Mouse (Mus musculus): Measurements from ENCODE around the gene Tgfbr2. TPM values are rescaled to one million over a fixed set of nuclear protein-coding genes. Genes with fewer than 3 reads are reported as not detected.

Gene Tgfbr2
- total and polyA plus RNA-seq, 3 experiments = not detected

DNA sequence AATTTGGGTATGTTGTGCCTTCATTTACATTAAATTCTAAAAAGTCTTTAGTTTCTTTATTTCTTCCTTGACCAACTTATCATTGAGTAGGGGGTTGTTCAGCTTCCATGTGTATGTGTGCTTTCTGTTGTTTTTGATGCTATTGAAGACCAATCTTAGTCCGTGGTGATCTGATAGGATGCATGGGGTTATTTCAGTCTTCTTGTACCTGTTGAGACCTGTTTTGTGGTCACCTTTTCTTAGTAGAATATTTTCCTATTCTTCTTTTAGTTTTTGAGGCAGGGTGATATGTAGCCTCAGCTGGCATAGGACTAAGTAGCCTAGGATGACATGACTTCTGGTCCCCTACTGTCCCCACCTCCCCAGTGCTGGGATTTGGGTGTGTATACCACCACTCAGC lies 28.5 kb upstream of the Tgfbr2 start:
- TF ChIP-seq MYB (IDR thresholded peaks at IDR 0.05; ENCODE audit: low read depth, low read length) = no peak
- TF ChIP-seq TBP (IDR thresholded peaks at IDR 0.05; ENCODE audit: low read depth, low read length) = no peak
- TF ChIP-seq RAD21 (IDR thresholded peaks at IDR 0.05; ENCODE audit: low read depth, low read length) = no peak
- no peak for TF ChIP-seq JUND (IDR thresholded peaks at IDR 0.05; ENCODE audit: low read depth, low read length)
- no peak for TF ChIP-seq MAX (IDR thresholded peaks at IDR 0.05; ENCODE audit: low read length)
- no peak for TF ChIP-seq CTCF (IDR thresholded peaks at IDR 0.05 in 2 of 3, conservative IDR thresholded peaks at IDR 0.05 in 1 of 3; ENCODE audit: control insufficient read depth in 1 of 3, insufficient read depth in 1 of 3, low read depth in 2 of 3, low read length in 3 of 3, poor library complexity in 1 of 3, severe bottlenecking in 1 of 3)
- TF ChIP-seq USF1 (IDR thresholded peaks at IDR 0.05; ENCODE audit: low read depth, low read length) = no peak
- TF ChIP-seq RCOR1 (IDR thresholded peaks at IDR 0.05; ENCODE audit: low read depth, low read length) = no peak
- no peak for TF ChIP-seq ZC3H11A (IDR thresholded peaks at IDR 0.05; ENCODE audit: low read depth, low read length)
- TF ChIP-seq SIN3A (IDR thresholded peaks at IDR 0.05; ENCODE audit: low read length) = no peak
- TF ChIP-seq E2F4 (IDR thresholded peaks at IDR 0.05; ENCODE audit: borderline replicate concordance, low read depth, low read length) = no peak
- no peak for TF ChIP-seq MAFK (IDR thresholded peaks at IDR 0.05; ENCODE audit: borderline replicate concordance, low read depth, low read length)
- no peak for TF ChIP-seq KAT2A (conservative IDR thresholded peaks at IDR 0.05; ENCODE audit: low read depth, low read length)
- TF ChIP-seq ETS1 (IDR thresholded peaks at IDR 0.05; ENCODE audit: low read depth, low read length) = no peak
- no peak for TF ChIP-seq ZMIZ1 (IDR thresholded peaks at IDR 0.05; ENCODE audit: low read depth, low read length)
- TF ChIP-seq EP300 (IDR thresholded peaks at IDR 0.05; ENCODE audit: low read depth in 1 of 2, low read length in 2 of 2) = no peak
- no peak for TF ChIP-seq TCF12 (IDR thresholded peaks at IDR 0.05; ENCODE audit: low read depth, low read length)
- no peak for TF ChIP-seq UBTF (IDR thresholded peaks at IDR 0.05; ENCODE audit: borderline replicate concordance, insufficient read depth, low read depth, low read length)
- no peak for TF ChIP-seq NELFE (IDR thresholded peaks at IDR 0.05; ENCODE audit: low read depth, low read length)
- TF ChIP-seq ZKSCAN1 (IDR thresholded peaks at IDR 0.05; ENCODE audit: low read depth, low read length) = no peak
- Histone ChIP-seq H3K4me3 (ENCODE audit: control insufficient read depth in 1 of 2, insufficient read depth in 1 of 2, low read depth in 2 of 2, low read length in 2 of 2) (no peak overlapping the region), H3K27me3 (ENCODE audit: control insufficient read depth in 1 of 2, insufficient read depth in 2 of 2, low read length in 2 of 2) (no peaks in the 10 kb centered on the region), H3K79me2 (ENCODE audit: control insufficient read depth, insufficient read depth, low read length, poor library complexity) (no peaks in the 10 kb centered on the region), H3K27ac (ENCODE audit: control insufficient read depth, low read depth, low read length) (no peak overlapping the region), H3K4me1 (ENCODE audit: control insufficient read depth in 1 of 2, insufficient read depth in 2 of 2, low read length in 2 of 2) (no peaks in the 10 kb centered on the region), H3K9ac (ENCODE audit: control insufficient read depth, low read depth, low read length, poor library complexity, severe bottlenecking) (no peak overlapping the region), H3K9me3 (replicated peaks; ENCODE audit: insufficient read depth, low read length) (no peaks in the 10 kb centered on the region), H3K36me3 (ENCODE audit: control insufficient read depth in 1 of 2, insufficient read depth in 2 of 2, low read length in 2 of 2) (no peaks in the 10 kb centered on the region)
- no peak for DNase-seq (ENCODE audit: low read depth, low spot score)

DNA sequence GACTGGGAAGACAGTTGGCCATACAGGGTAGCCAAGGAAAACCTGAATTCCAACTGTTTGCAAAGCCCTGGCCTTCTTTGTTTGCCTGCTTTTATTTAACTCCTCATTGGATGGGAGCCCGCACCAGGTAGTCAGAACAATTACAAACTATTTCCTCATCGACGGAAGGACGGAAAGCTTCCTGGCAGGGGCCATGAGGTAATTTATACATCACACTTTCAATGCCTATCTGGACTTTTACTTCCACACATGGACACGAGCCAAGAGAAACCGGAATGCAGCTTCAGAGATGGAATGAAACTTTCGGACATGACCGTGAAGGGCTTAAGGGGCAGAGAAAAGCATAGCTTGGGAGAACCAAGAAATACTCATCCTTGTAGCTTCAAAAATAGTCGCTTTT lies 24.0 kb upstream of the Tgfbr2 start:
- no peak for DNase-seq (ENCODE audit: low read depth, low spot score)
- H3K4me3 ChIP-seq (ENCODE audit: control insufficient read depth in 1 of 2, insufficient read depth in 1 of 2, low read depth in 2 of 2, low read length in 2 of 2) = no peak overlapping the region
- H3K27ac ChIP-seq (ENCODE audit: control insufficient read depth, low read depth, low read length) = no peak overlapping the region
- no peaks in the 10 kb centered on the region for H3K4me1 ChIP-seq (ENCODE audit: control insufficient read depth in 1 of 2, insufficient read depth in 2 of 2, low read length in 2 of 2)
- no peaks in the 10 kb centered on the region for H3K27me3 ChIP-seq (ENCODE audit: control insufficient read depth in 1 of 2, insufficient read depth in 2 of 2, low read length in 2 of 2)
- TF ChIP-seq POLR2AphosphoS5 (IDR thresholded peaks at IDR 0.05; ENCODE audit: borderline replicate concordance, low read depth, low read length) (no peak), POLR2A (IDR thresholded peaks at IDR 0.05; ENCODE audit: control insufficient read depth in 1 of 2, insufficient read depth in 1 of 2, low read depth in 1 of 2, low read length in 2 of 2, poor library complexity in 1 of 2) (no peak), ZKSCAN1 (IDR thresholded peaks at IDR 0.05; ENCODE audit: low read depth, low read length) (no peak), USF2 (IDR thresholded peaks at IDR 0.05; ENCODE audit: borderline replicate concordance in 1 of 2, insufficient read depth in 1 of 2, low read depth in 1 of 2, low read length in 2 of 2) (no peak), MAZ (IDR thresholded peaks at IDR 0.05; ENCODE audit: low read depth, low read length) (no peak), MAX (IDR thresholded peaks at IDR 0.05; ENCODE audit: low read length) (no peak), ZMIZ1 (IDR thresholded peaks at IDR 0.05; ENCODE audit: low read depth, low read length) (no peak), MXI1 (IDR thresholded peaks at IDR 0.05; ENCODE audit: low read depth, low read length) (no peak), GABPA (IDR thresholded peaks at IDR 0.05; ENCODE audit: low read depth, low read length) (no peak), NRF1 (IDR thresholded peaks at IDR 0.05; ENCODE audit: insufficient read depth, low read depth, low read length, poor library complexity, severe bottlenecking) (no peak), ZC3H11A (IDR thresholded peaks at IDR 0.05; ENCODE audit: low read depth, low read length) (no peak), SIN3A (IDR thresholded peaks at IDR 0.05; ENCODE audit: low read length) (no peak), SMC3 (IDR thresholded peaks at IDR 0.05; ENCODE audit: low read depth, low read length) (no peak), UBTF (IDR thresholded peaks at IDR 0.05; ENCODE audit: borderline replicate concordance, insufficient read depth, low read depth, low read length) (no peak), TAL1 (IDR thresholded peaks at IDR 0.05; ENCODE audit: low read length) (no peak), E2F4 (IDR thresholded peaks at IDR 0.05; ENCODE audit: borderline replicate concordance, low read depth, low read length) (no peak)
- H3K9me3 ChIP-seq (replicated peaks; ENCODE audit: insufficient read depth, low read length) = no peaks in the 10 kb centered on the region
- no peaks in the 10 kb centered on the region for H3K36me3 ChIP-seq (ENCODE audit: control insufficient read depth in 1 of 2, insufficient read depth in 2 of 2, low read length in 2 of 2)
- no peaks in the 10 kb centered on the region for H3K79me2 ChIP-seq (ENCODE audit: control insufficient read depth, insufficient read depth, low read length, poor library complexity)
- H3K9ac ChIP-seq (ENCODE audit: control insufficient read depth, low read depth, low read length, poor library complexity, severe bottlenecking) = no peak overlapping the region
